Mouse (Mus musculus): Measurements from ENCODE around the gene Arid1b. TPM values are rescaled to one million over a fixed set of nuclear protein-coding genes. Genes with fewer than 3 reads are reported as not detected.

The Arid1b gene
- polyA plus RNA-seq, 1 experiment, result 59.4 TPM

GRCm38 (mm10) chr17:5227950-5228615 is 234.0 kb downstream of the Arid1b start:
- Histone ChIP-seq H3K36me3 (ENCODE audit: control insufficient read depth, insufficient read depth, low read length) (no peaks in the 10 kb centered on the region), H3K4me3 (ENCODE audit: low read depth, low read length) (no peak overlapping the region), H3K4me1 (ENCODE audit: control insufficient read depth, insufficient read depth, insufficient read length, low read length) (no peaks in the 10 kb centered on the region), H3K27ac (ENCODE audit: insufficient read depth, low read depth, low read length) (no peak overlapping the region), H3K27me3 (ENCODE audit: control insufficient read depth, insufficient read depth, low read length) (no peaks in the 10 kb centered on the region)
- whole genome bisulfite sequencing, result 81% methylated on average over 14 of the region's 14 CpGs
- no peak for TF ChIP-seq POLR2A (IDR thresholded peaks at IDR 0.05; ENCODE audit: low read depth, low read length)
- no peak for TF ChIP-seq CTCF (IDR thresholded peaks at IDR 0.05; ENCODE audit: extremely low read depth, insufficient read length, insufficient replicate concordance, low read depth, low read length)

- no peaks in the 10 kb centered on the region for H3K4me1 ChIP-seq (ENCODE audit: control insufficient read depth, insufficient read depth, insufficient read length, low read length)
- H3K27ac ChIP-seq (ENCODE audit: insufficient read depth, low read depth, low read length), result no peak overlapping the region
- WGBS, result 75% methylated on average over 6 of the region's 6 CpGs
- no peaks in the 10 kb centered on the region for H3K27me3 ChIP-seq (ENCODE audit: control insufficient read depth, insufficient read depth, low read length)
- H3K36me3 ChIP-seq (ENCODE audit: control insufficient read depth, insufficient read depth, low read length), result no peaks in the 10 kb centered on the region
- no peak overlapping the region for H3K4me3 ChIP-seq (ENCODE audit: low read depth, low read length)
- TF ChIP-seq CTCF (IDR thresholded peaks at IDR 0.05; ENCODE audit: extremely low read depth, insufficient read length, insufficient replicate concordance, low read depth, low read length) (no peak), POLR2A (IDR thresholded peaks at IDR 0.05; ENCODE audit: low read depth, low read length) (no peak)
Observed at GRCm38 (mm10) chr17:5228616-5229250, 234.6 kb downstream of the Arid1b start.

GRCm38 (mm10) chr17:5230063-5230462 is 235.9 kb downstream of the Arid1b start:
- H3K36me3 ChIP-seq (ENCODE audit: control insufficient read depth, insufficient read depth, low read length), result no peaks in the 10 kb centered on the region
- H3K4me1 ChIP-seq (ENCODE audit: control insufficient read depth, insufficient read depth, insufficient read length, low read length), result no peaks in the 10 kb centered on the region
- WGBS, result 95% methylated on average over 7 of the region's 7 CpGs
- H3K27ac ChIP-seq (ENCODE audit: insufficient read depth, low read depth, low read length), result no peak overlapping the region
- TF ChIP-seq CTCF (IDR thresholded peaks at IDR 0.05; ENCODE audit: extremely low read depth, insufficient read length, insufficient replicate concordance, low read depth, low read length) (no peak), POLR2A (IDR thresholded peaks at IDR 0.05; ENCODE audit: low read depth, low read length) (no peak)
- no peak overlapping the region for H3K4me3 ChIP-seq (ENCODE audit: low read depth, low read length)
- H3K27me3 ChIP-seq (ENCODE audit: control insufficient read depth, insufficient read depth, low read length), result no peaks in the 10 kb centered on the region

- Histone ChIP-seq H3K36me3 (ENCODE audit: control insufficient read depth, insufficient read depth, low read length) (no peaks in the 10 kb centered on the region), H3K4me1 (ENCODE audit: control insufficient read depth, insufficient read depth, insufficient read length, low read length) (no peaks in the 10 kb centered on the region), H3K27ac (ENCODE audit: insufficient read depth, low read depth, low read length) (no peak overlapping the region), H3K4me3 (ENCODE audit: low read depth, low read length) (no peak overlapping the region), H3K27me3 (ENCODE audit: control insufficient read depth, insufficient read depth, low read length) (no peaks in the 10 kb centered on the region)
- TF ChIP-seq CTCF (IDR thresholded peaks at IDR 0.05; ENCODE audit: extremely low read depth, insufficient read length, insufficient replicate concordance, low read depth, low read length), result no peak
- no peak for TF ChIP-seq POLR2A (IDR thresholded peaks at IDR 0.05; ENCODE audit: low read depth, low read length)
- 49% methylated on average over 2 of the region's 2 CpGs for WGBS
Observed at GRCm38 (mm10) chr17:5232180-5232579, 238.0 kb downstream of the Arid1b start.

GRCm38 (mm10) chr17:5233991-5234390 is 239.9 kb downstream of the Arid1b start:
- H3K36me3 ChIP-seq (ENCODE audit: control insufficient read depth, insufficient read depth, low read length), result no peaks in the 10 kb centered on the region
- H3K27me3 ChIP-seq (ENCODE audit: control insufficient read depth, insufficient read depth, low read length), result no peaks in the 10 kb centered on the region
- peaks cover 3% of the 10 kb centered on the region for H3K4me1 ChIP-seq (ENCODE audit: control insufficient read depth, insufficient read depth, insufficient read length, low read length)
- WGBS, result 94% methylated on average over 1 of the region's 1 CpGs
- no peak overlapping the region for H3K27ac ChIP-seq (ENCODE audit: insufficient read depth, low read depth, low read length)
- H3K4me3 ChIP-seq (ENCODE audit: low read depth, low read length), result no peak overlapping the region
- TF ChIP-seq POLR2A (IDR thresholded peaks at IDR 0.05; ENCODE audit: low read depth, low read length) (no peak), CTCF (IDR thresholded peaks at IDR 0.05; ENCODE audit: extremely low read depth, insufficient read length, insufficient replicate concordance, low read depth, low read length) (no peak)

GRCm38 (mm10) chr17:5235057-5235456 is 240.9 kb downstream of the Arid1b start:
- Histone ChIP-seq H3K36me3 (ENCODE audit: control insufficient read depth, insufficient read depth, low read length) (no peaks in the 10 kb centered on the region), H3K4me1 (ENCODE audit: control insufficient read depth, insufficient read depth, insufficient read length, low read length) (peaks cover 3% of the 10 kb centered on the region), H3K4me3 (ENCODE audit: low read depth, low read length) (no peak overlapping the region), H3K27ac (ENCODE audit: insufficient read depth, low read depth, low read length) (no peak overlapping the region), H3K27me3 (ENCODE audit: control insufficient read depth, insufficient read depth, low read length) (no peaks in the 10 kb centered on the region)
- WGBS, result 58% methylated on average over 9 of the region's 9 CpGs
- TF ChIP-seq POLR2A (IDR thresholded peaks at IDR 0.05; ENCODE audit: low read depth, low read length) (no peak), CTCF (IDR thresholded peaks at IDR 0.05; ENCODE audit: extremely low read depth, insufficient read length, insufficient replicate concordance, low read depth, low read length) (no peak)

- no peak overlapping the region for H3K27ac ChIP-seq (ENCODE audit: insufficient read depth, low read depth, low read length)
Observed at GRCm38 (mm10) chr17:5237765-5238164, 243.6 kb downstream of the Arid1b start.

More at GRCm38 (mm10) chr17:5237765-5238164, 243.6 kb downstream of the Arid1b start:
- 66% methylated on average over 3 of the region's 3 CpGs for WGBS
- Histone ChIP-seq H3K4me3 (ENCODE audit: low read depth, low read length) (no peak overlapping the region), H3K27me3 (ENCODE audit: control insufficient read depth, insufficient read depth, low read length) (no peaks in the 10 kb centered on the region), H3K36me3 (ENCODE audit: control insufficient read depth, insufficient read depth, low read length) (no peaks in the 10 kb centered on the region), H3K4me1 (ENCODE audit: control insufficient read depth, insufficient read depth, insufficient read length, low read length) (peaks cover 3% of the 10 kb centered on the region)
- TF ChIP-seq POLR2A (IDR thresholded peaks at IDR 0.05; ENCODE audit: low read depth, low read length), result no peak
- TF ChIP-seq CTCF (IDR thresholded peaks at IDR 0.05; ENCODE audit: extremely low read depth, insufficient read length, insufficient replicate concordance, low read depth, low read length), result no peak

Data from small intestine, adult 2 months (tissue).